Mouse (Mus musculus): ENCODE data around the gene Rbbp6.

Gene Rbbp6

DNA sequence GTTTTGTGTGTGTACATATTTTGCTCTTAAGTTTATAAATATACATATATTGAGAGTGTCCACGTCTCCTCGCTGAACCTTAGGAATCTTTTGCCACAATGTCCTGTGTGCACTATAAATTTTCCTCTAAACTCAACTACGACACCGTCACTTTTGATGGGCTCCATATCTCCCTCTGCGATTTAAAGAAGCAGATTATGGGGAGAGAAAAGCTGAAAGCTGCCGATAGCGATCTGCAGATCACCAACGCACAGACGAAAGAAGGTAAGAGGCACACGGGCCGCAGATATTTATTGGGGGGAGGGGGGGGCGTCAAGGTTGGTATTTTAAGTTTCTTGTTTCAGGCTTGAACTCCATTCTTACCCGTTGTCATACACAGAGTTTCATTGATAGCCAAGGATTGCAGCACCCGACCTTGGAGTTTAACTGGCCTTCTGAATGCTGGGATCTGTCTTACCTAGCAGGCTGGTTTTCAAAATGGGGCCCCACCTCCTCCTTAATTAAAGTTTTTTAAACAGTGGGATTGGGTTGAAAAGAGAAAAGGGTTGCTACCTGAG lies 5.5 kb downstream of the Rbbp6 start:
- no peak for DNase-seq (ENCODE audit: low spot score in 2 of 2)

DNA sequence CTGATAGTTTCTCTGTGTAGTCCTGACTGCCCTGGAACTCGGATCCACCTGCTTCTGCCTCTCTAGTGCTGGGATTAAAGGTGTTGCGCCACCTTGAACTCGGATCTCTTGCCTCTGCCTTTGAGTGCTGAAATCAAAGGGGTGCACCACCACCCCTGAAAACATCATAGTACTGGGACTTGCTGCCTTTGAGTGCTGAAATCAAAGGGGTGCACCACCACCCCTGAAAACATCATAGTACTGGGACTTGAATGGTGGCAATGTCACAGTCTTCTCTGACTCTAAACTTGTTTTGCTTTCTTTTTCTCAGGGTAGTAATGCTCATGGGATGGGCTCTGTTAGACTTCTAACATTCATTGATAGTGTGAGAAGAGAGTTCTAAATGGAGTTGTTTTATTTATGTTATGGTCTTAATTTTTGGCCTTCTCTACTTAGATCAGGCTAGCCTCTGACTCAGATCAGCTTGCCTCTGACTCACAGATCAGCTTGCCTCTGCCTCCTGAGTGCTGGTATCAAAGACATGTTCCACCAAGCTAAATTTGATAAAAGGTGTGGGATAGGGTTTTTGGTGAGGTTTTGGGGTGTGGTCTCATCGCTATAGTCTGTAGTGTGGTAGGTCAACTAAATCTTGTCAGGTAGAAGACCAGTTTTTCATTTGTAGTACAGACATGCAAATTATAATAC lies 6.7 kb downstream of the Rbbp6 start:
- DNase-seq (ENCODE audit: low spot score in 2 of 2) = no peak

DNA sequence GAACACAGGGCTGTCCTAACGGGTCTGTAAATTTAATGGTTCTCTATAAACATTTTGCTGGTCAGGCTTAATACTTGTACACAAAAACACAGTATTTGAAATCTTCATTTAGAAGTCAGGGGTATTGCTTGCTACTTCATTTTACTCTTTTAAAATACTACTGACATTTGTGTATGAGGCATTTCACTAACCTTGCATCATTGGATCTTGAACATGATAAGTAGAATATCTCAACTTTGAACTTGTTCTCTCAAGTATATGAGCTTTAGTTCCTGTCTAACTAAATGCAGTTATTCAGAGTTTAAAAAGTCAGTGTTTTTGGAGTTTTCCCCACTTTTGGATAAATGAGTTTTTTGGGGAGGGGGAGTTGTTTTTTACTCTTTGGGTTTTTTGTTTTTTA lies 14.0 kb downstream of the Rbbp6 start:
- DNase-seq (ENCODE audit: low spot score in 2 of 2) = no peak

DNA sequence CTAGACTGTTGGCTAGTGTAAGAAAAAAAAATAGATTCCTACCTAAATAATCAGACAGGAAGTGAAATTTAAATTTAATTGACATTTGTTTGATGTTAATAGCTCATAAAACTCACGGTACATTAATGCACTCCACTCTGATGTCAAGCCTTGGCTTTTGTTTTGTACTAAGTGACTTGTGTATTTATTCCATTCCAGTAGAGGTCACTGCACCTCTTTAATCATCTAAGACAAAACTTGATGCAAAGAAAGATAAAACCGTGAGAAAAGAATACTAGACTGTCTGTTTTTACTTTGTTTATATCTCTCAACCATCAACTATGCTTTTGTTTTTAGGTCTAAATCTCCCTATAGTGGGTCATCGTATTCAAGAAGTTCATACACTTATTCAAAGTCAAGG lies 32.7 kb downstream of the Rbbp6 start:
- no peak for DNase-seq (ENCODE audit: low spot score in 2 of 2)

DNA sequence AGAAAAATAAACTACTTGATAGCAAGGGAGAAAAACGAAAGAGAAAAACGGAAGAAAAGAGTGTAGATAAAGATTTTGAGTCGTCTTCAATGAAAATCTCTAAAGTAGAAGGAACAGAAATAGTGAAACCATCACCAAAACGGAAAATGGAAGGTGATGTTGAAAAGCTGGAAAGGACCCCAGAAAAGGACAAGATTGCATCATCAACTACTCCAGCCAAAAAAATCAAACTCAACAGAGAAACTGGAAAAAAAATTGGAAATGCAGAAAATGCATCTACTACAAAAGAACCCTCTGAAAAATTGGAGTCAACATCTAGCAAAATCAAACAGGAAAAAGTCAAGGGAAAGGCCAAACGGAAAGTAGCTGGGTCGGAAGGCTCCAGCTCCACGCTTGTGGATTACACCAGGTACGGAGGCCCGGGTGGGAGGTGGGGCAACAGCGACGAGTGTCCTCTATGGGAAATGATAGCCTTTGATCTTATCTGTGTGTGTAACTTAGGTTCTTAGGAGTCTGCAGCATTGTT lies 34.4 kb downstream of the Rbbp6 start:
- no peak for DNase-seq (ENCODE audit: low spot score in 2 of 2)

DNA sequence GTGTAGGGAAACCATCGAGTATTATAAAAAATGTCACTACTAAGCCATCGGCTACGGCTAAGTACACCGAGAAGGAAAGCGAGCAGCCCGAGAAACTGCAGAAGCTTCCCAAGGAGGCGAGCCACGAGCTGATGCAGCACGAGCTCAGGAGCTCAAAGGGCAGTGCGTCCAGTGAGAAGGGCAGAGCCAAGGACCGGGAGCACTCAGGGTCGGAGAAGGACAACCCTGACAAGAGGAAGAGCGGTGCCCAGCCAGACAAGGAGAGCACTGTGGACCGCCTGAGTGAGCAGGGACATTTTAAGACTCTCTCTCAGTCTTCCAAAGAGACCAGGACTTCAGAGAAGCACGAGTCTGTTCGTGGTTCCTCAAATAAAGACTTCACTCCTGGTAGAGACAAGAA lies 35.3 kb downstream of the Rbbp6 start:
- no peak for DNase-seq (ENCODE audit: low spot score in 2 of 2)

DNA sequence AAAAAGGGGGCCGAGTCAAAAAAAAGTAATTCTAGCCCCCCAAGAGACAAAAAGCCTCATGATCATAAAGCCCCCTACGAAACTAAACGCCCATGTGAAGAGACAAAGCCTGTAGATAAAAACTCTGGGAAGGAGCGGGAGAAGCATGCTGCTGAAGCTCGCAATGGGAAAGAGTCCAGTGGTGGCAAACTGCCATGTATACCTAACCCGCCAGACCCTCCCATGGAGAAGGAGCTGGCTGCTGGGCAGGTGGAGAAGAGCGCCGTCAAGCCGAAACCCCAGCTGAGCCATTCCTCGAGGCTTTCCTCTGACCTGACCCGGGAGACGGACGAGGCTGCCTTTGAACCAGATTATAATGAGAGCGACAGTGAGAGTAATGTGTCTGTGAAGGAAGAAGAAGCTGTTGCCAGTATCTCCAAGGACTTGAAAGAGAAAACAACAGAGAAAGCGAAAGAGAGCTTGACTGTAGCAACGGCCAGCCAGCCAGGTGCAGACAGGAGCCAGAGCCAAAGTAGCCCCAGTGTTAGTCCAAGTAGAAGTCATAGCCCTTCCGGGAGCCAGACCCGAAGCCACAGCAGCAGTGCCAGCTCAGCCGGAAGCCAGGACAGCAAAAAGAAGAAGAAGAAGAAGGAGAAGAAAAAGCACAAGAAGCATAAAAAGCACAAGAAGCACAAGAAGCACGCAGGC lies 36.0 kb downstream of the Rbbp6 start:
- DNase-seq (ENCODE audit: low spot score in 2 of 2) = no peak

DNA sequence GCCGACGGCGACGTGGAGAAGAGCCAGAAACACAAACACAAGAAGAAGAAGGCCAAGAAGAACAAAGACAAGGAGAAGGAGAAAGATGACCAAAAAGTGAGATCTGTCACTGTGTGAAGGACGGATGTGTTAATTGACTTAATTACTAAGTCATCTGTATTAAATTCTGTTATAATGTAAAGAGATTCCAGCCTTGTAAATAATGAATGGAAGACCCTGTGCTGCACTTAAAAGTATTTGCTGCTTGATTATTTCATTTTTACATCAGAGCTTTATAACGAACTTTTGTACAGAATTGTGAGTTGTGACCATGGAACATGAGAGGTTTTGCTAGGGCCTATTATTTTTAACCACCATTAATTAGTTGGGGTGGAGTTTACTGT lies 36.5 kb downstream of the Rbbp6 start:
- DNase-seq (ENCODE audit: low spot score in 2 of 2) = no peak

DNA sequence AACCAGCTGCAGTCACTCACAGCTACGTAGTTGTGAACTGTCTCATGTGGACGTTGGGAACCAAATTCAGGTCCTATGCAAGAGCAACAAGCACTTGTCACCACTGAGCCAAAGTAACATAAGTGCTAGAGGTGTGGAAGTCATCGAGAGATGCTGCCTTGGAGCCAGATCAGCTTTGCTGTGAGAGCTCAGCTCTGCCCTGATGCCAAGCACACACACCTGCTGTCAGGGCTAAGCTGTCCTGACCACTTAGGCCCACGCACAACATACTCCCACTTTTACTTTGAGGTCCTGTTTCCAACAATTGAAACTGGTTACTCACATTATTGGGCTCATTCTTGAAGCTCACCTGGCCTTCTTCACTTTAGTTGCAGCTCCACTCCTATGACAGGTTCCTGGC lies 37.7 kb downstream of the Rbbp6 start:
- DNase-seq (ENCODE audit: low spot score in 2 of 2) = no peak

DNA sequence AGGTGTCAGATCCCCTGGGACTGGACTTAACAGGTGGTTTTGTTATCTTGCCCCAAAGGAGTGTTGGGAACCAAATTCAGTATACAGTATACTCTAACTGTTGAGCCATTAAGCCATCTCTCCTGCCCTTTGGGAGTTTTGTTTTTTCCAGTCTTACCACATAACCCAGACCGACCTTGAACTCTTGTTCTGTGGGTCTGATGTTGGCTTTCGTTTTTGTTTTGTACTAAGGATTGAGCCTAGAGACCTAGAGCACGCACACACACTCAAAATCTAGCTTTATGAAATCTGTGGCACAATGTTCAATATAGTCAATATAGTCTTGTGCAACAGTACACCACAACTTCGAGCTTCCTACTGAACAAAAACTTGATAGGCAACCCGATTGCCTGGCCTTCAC lies 39.0 kb downstream of the Rbbp6 start:
- DNase-seq (ENCODE audit: low spot score in 2 of 2) = no peak

DNA sequence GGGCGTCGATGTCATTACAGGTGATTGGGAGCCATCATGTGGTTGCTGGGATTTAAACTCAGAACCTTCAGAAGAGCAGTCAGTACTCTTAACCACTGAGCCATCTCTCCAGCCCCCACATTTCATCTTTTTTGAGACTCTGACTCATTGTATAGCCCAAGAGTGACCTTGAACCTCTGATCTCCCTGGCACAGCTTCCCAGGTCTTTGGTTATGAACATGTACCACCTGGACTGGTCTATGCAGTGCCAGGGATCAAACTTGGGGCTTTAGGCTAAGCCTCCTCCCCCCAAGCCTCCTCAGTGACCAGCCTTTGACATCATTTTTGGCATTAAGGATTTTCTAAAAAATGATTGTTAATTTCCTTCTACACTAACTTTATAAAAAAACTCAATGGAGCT lies 40.8 kb downstream of the Rbbp6 start:
- no peak for DNase-seq (ENCODE audit: low spot score in 2 of 2)

DNA sequence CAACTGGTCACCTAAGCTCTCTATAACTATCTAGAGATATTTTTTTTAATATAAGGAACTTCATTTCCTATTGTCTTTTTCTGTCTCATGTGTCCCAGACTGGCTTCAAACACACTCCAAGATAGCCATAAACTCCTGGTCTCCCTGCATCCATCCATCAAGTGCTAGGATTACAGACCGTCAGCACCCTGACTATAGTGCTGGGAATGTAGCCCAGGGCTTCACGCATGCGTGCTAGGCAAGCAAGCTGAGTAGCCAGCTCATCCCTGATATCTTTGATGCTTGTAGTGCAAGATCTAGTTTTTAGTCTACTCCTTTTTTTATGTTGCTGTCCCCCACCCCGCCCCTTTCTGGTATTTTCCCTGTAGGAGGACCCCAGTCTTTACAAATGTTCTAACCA lies 42.3 kb downstream of the Rbbp6 start:
- no peak for DNase-seq (ENCODE audit: low spot score in 2 of 2)

DNA sequence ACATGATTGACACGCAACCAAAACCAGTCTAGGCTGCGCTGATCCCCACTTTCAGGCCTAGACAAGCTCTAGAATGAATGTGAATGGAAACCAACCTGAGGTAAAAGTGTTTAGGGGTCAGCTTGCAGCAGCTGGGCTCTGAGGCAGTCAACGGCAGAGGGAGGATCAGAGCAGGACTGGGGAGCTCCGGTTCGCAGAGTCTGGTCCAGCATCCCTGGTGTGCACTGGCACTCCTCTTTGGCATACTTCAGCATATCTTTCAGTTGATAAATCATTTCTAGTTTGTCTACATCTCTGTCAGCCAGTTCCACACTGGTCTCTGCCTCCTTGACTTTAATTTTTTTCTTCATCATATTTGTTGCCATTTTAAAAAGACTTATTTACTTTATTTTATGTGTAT lies 48.0 kb downstream of the Rbbp6 start:
- DNase-seq (ENCODE audit: low spot score in 2 of 2) = no peak

DNA sequence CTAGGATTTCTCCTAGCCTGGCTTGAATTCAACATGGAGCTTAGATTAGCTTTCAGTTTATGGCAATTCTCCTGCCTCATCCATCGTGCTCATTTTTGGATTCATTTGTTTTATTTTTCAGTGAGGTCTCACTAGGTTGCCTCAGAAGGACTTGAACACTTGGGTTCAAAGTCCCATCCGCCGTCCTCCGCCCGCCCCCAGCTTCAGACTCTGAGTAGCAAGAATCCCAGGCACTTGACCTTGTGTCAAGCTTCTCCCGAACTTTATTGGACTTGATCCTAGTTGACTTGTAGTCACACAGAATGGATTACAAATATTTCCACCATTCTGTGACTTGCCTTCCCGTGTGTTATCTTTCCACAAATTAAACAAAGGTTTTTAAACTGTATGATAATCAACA lies 49.2 kb downstream of the Rbbp6 start:
- no peak for DNase-seq (ENCODE audit: low spot score in 2 of 2)

DNA sequence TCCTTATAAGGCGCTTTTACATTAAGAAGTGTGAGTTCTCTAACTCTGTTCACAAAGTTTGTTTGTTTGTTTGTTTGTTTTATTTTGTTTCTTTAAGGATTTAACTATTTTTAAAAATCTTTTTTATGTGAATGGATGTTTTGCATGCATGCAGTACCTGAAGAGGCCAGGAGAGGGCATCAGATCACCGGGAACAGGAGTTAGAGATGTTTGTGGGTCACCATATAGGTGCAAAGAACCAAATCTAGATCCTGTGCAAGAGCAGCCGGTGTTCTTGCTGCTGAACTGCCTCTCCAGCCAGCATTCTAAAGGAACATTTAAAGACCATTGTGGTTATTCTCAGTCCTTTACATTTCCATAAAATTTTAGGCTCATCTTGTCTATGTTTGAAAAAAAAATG lies 52.1 kb downstream of the Rbbp6 start:
- no peak for DNase-seq (ENCODE audit: low spot score in 2 of 2)

DNA sequence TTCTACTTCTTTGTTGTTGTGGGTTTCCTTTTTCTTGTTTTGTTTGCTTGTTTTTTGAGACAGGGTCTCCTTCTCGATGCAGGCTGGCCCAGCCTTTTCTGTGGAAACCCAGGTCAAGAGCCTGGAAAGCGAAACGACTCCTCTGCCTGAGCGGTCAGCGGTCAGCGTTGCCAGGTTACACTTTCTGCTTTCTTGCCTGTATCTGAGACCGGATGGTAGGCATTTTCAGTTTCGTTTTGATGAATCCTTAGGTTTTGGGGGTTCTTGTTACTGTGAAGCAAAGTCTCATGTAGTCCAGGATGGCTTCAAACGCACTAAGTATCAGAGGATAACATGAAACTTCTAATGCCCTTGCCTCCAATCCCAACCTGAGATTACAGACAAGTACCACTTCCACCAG lies 59.6 kb downstream of the Rbbp6 start:
- DNase-seq (ENCODE audit: low spot score in 2 of 2) = peak in 1 of 2 experiments; percentile 9

DNA sequence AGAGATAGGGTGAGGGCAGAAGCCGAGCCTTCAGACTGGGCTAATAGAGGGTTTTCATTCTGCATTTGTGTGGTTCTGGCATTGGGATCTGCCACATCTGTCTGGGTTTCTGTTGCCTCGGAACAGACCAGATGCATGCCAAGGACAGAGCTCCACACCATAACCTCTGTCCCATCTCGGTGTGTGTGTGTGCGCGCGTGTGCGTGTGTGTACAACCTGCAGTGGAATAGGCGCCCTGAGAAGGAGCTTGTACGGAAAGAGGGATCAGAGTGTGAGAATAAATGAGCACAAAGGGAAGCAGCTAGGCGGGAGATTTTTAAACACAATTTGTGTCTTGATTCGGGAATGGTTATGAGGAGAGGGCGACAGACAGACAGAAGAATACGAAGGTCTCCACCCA lies 64.8 kb downstream of the Rbbp6 start:
- no peak for DNase-seq (ENCODE audit: low spot score in 2 of 2)

DNA sequence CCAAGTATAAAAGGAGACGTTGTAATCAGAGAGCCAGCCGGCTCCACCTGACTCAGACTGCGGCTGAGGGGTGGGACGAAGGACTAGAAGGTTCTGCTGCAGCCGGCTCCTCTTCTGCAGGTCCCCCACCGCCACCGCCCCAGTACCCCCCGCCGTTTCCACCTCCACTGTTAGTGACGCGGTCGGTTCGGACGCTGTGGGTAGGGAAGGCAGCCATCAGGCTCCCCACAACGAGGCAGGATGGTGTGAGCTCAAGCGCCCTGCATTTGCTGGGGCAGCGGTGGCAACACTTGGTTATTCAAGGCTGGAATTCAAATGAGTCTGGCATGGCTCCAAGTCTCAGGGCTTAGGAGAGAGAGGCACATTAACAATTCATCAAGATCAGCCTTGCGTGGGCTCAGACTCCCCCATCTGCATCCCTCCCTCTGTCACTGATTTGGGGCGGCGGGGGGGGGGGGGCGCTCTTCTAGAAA lies 65.3 kb downstream of the Rbbp6 start:
- DNase-seq (ENCODE audit: low spot score in 2 of 2) = peak; percentile 87 to 92

DNA sequence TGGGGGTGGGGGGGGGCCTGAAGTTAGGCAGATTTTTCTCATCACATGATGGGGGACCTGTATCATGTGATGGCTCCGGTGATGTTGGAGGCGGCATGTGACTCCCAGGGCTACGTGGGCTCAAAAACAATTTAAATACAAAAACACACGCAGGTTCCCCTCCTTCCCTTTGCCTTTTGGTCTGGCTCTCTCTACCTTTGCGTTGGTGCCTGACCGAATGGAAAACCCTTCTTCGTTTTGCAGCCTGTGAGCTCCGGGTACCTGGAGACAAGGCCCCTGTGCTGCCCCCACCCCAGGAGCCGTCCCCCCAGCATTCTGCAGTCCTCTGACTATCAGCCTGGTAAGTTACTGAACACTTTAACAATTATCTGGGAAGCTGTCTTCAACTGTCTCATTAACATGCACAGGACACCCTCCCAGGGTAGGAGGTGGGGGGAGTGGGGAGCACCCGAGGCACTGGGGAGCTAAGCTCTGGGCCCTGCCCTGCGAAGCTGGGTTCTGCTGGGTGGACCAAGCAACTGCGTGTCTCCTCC lies 65.8 kb downstream of the Rbbp6 start:
- DNase-seq (ENCODE audit: low spot score in 2 of 2) = peak; percentile 39 to 65

DNA sequence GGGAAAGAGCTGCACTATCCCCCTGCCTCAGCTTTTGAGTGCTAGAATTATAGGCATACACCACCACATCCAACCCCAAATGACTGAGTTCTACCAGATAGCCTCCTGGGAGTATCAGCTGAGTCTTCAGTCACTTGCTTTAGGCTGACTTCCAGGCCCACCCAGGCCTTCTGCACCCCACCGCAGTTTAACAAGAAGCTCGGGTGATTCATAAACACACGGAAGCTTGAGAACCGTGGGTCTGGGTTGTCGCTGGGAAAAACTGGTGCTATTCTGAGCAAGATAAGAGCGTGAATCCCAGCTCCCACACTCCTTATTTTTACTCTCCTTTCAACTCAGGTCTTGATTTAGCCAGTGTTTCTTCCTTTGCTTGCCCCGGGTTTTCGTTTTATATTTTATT lies 69.8 kb downstream of the Rbbp6 start:
- peak in 1 of 2 experiments; percentile 46 for DNase-seq (ENCODE audit: low spot score in 2 of 2)

DNA sequence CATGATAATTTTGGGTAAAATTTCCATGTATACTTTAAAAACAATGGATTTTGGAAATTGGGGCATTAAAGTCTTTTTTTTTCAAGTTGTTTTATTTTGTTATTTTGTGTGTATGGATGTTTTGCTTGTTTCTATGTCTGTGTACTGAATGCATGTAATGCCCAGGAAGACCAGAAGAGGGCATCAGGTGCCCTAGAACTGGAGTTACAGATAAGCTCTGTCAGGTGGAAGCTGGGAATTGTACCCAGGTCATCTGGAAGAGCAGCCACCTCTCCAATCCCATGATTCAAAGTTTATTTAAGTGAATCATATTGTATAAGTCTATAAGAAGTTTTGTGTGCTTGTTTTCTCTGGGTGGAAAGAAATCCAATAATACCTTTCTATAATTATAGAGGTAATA lies 73.8 kb downstream of the Rbbp6 start:
- no peak for DNase-seq (ENCODE audit: low spot score in 2 of 2)

DNA sequence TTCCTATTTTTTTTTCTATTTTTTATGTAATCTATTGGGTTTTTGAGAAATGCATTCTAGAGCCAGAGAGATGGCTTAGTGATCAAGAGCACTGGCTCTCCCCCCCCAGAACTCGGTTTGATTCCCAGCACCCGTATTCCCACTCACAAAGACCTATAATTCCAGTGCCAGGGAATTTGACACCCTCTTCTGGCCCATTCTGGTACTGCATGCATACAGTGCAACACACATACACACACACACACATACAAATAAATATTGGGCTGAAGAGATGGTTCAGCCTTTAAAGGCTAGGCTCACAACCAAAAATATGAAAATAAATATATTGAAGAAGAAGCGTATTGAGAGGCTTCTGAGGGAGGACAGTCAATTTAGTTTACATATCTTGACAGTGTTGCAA lies 79.7 kb downstream of the Rbbp6 start:
- no peak for DNase-seq (ENCODE audit: low spot score in 2 of 2)

Data from right cerebral cortex, postnatal 10 days (tissue).